11 mouse cellular contexts compared by ENCODE assay signal in the genomic region with DNA sequence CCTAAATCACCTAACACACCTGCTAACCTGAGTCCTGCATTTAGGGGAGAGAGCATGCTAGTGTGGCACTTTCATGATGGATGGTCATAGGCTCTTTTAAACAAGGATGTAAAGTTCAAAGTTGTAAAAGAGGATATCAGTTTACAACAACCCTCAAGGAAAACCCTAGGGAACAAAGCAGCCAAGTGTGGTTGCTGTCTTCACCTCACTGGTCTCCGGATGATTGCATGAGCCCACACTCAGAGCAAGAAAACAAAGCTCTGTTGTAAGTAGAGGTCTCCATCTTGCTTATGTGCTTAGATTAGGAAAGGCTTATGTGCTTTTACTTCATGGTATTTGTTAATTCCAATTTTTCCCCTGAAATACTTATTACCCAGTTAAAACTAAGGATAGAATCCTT.
"Had no signal": no experiment of that assay in that cellular context is flagged by ENCODE, and none has a peak within 500 bp of the region (broad histone marks: within the 10 kb centered on the region; RNA-seq: fewer than 3 reads in every experiment).

No protein-coding gene starts in this region.

- H3K9me3 ChIP-seq: limb, embryonic 15.5 days; midbrain, embryonic 10.5 days had no signal

- H3K4me3 ChIP-seq: limb, embryonic 15.5 days; midbrain, embryonic 10.5 days had no signal

- H3K4me2 ChIP-seq: limb, embryonic 15.5 days had no signal

- H3K9ac ChIP-seq: limb, embryonic 15.5 days; liver, embryonic 14.5 days had no signal

- DNase-seq: kidney, adult 11 months; kidney, postnatal 36 days; layer of hippocampus, adult 9-11 months; layer of hippocampus, postnatal 36 days; lung, adult 18-20 months; right cerebral cortex, adult 18-20 months; right cerebral cortex, postnatal 25 days; thymus, postnatal 4 days had no signal

- H3K27me3 ChIP-seq: limb, embryonic 15.5 days had no signal

- H3K4me1 ChIP-seq: limb, embryonic 15.5 days; midbrain, embryonic 10.5 days had no signal

- H3K27ac ChIP-seq: limb, embryonic 15.5 days; liver, embryonic 14.5 days; midbrain, embryonic 10.5 days had no signal
